Mouse (Mus musculus) left cerebral cortex, adult 18-20 months (tissue): ENCODE measurements at regions not wholly inside any gene's neighbourhood (a gene's known extent, or its start where the extent isn't known, plus 50 kb on each side); places are given as distances from the start of the nearest gene placed in this dataset.

Source experiments
- DNase-seq, 2 experiments: peaks; one replicate each; pipeline ENCODE4 v3.0.0; 2021 to 2022; ENCODE audit warnings: low spot score in 2 of 2, mixed read lengths in 1 of 2

DNA sequence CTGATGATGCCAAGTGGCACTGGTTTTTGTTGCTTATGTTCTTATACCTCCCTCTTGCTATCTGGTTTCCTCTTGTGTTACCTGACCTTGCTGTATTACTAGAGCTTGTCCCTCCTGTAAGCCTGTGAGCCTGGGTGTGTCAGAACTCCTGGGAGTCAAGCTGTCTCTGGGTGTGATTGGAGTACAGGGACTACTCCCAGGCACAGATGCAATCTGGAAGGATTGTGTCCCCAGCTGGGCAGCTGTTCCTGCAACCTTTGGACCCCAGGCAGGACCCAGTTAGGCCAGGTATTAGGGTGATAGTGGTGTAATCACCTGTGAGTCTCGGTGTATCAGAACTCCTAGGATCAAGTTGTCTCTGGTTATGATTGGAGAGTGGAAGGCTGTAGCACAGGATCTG, 97.4 kb upstream of the Dock11 start:
- no peak for DNase-seq

GRCm38 (mm10) chrX:35813206-35813605, 75.4 kb upstream of the Dock11 start:
- DNase-seq: peak; percentile 21 to 35

DNA sequence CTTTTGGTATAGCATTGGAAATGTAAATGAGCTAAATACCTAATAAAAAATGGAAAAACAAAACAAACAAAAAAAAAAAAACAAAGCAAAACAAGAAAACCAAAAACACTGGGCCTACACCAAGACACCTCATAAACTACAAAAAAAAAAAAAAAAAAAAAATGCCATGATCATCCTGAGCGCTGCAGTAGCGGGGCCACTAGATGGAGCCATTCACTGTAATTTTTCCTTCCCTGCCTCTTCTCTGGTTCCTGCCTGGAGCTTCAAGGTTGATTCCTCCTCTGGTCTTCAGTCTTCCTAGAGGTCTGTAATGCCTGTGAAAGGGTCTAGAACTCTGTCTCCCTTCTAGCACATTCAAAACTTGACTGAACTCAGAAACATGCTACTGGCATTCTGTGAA, 54.2 kb upstream of the Dock11 start:
- peak; percentile 17 to 29 for DNase-seq

GRCm38 (mm10) chrX:35838064-35838463, 50.6 kb upstream of the Dock11 start:
- no peak for DNase-seq
